Mouse (Mus musculus): ENCODE data around the gene Kcnmb2. TPM values are rescaled to one million over a fixed set of nuclear protein-coding genes. Genes with fewer than 3 reads are reported as not detected.

Kcnmb2 gene
- not detected for total RNA-seq (2021)

GRCm38 (mm10) chr3:31902504-31903330 is at the start of gene Kcnmb2:
Gene Kcnmb2, plus strand, starts transcription at chr3:31902507.
- intact Hi-C loops (cut with DNase I): no loop called here
- no peak for DNase-seq

GRCm38 (mm10) chr3:31863522-31863921 is 38.8 kb upstream of the Kcnmb2 start:
- intact Hi-C loops (cut with DNase I): no loop called here
- DNase-seq: no peak

DNA sequence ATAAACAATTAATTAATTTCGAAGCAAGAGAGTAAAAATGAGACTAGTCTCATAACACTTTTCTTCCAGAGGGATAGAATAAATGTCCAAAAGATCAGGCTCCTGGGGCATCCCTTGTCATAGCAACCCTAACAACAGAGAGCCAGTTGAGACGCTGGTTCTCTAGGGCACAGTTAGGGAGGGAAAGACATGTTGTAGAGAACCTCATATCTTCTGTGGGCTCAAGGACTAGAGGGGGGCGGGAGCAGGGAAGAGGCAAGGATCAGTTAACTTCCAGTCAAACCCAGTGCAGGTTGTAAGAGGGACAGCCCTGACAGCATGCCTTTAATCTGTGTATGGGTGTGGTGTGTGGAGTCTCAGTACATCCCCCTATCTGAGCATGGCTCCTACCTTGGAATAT is 38.2 kb upstream of the Kcnmb2 start:
- intact Hi-C loops (cut with DNase I): no loop called here

DNA sequence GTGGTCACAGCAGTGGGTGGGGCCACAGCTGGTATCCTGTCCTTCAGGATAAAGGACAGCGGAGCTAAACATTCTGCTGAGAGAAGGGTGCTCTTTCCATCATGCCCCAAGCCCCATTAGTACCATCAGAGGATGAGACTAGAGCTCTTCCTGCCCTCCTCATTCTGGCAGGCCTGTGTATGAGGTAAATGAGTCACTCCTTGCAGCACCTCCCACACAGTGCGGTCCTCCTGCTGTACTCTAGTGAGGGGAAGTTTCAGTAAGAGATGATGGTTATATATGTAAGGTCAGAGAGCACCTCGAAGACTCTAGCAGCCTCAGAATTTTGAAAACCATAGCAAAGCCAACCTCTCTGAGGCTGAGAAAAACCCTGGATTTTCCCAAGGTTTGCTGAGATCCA is 30.8 kb upstream of the Kcnmb2 start:
- intact Hi-C loops (cut with DNase I): no loop called here
- no peak for DNase-seq

More for the DNA sequence above, 38.2 kb upstream of the Kcnmb2 start:
- no peak for DNase-seq

DNA sequence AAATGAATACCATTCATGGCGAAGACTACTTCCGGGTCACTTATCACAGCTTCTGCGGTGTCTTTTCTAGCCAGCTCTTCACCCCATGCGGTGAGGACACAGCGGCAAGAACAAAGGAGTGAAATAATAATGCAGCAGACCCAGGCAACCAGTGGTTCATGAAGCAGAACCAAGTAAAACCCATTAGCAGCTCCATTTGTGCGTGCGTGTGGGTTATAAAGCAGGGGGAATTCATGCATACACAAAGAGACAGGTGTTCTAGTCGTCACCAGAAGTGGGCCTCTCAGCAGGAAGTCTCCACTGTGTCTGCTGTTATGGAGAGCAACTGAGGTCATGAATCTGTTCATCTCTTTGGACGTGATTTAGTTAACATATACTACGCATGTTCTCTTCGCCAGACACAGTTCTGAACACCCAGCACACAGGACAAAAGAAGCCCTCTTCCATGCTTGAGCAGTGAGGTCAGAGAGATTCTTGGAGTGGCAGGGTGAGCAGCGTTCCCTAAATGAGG is 19.6 kb upstream of the Kcnmb2 start:
- DNase-seq: no peak
- intact Hi-C loops (cut with DNase I): no loop called here

- intact Hi-C loops (cut with DNase I): no loop called here
- no peak for DNase-seq
These were observed 9.7 kb upstream of the Kcnmb2 start for GRCm38 (mm10) chr3:31892653-31893052.

- intact Hi-C loops (cut with DNase I): no loop called here
- DNase-seq: no peak
These were observed 1.2 kb downstream of the Kcnmb2 start for GRCm38 (mm10) chr3:31903506-31903905.

DNA sequence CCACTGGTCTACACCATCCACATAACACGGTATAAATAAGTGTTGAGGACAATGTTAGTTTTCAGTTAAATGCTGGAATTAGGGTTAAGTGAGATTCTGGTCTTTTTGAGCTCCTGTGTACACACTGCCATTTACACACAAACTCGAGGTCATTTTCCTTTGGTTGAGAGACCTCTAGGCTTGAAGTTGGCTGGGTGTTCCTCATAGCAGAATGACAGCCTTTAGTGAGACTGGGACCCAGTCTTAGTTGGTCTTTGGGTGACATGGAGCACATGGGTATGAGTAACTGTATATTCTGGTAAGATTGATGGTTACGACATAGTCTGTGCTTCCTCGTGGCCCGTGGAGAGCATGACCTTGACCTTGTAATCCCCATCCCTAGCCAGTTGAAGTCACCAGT is 1.8 kb downstream of the Kcnmb2 start:
- DNase-seq: no peak
- intact Hi-C loops (cut with DNase I): no loop called here

GRCm38 (mm10) chr3:31911168-31911567 is 8.9 kb downstream of the Kcnmb2 start:
- DNase-seq: no peak
- intact Hi-C loops (cut with DNase I): no loop called here

DNA sequence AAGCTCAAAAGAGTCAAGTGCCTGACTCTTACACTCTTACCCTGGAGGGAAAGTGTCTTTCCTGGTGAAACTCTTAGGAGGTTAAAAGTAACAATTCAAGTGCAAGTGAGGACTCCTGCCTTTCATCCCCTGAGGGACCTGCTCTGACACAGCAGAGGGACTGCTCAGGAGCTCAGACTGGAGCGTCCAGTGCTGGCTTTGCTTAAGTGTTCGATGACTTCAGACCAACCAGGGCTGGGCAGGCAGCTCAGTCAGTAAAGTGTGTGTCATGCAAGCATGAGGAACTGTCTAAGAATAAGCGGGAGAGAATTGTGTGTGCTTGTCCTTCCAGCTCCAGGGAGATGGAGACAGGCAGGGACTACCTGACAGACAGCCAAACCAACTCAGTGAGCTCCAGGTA is 9.4 kb downstream of the Kcnmb2 start:
- intact Hi-C loops (cut with DNase I): no loop called here
- no peak for DNase-seq

DNA sequence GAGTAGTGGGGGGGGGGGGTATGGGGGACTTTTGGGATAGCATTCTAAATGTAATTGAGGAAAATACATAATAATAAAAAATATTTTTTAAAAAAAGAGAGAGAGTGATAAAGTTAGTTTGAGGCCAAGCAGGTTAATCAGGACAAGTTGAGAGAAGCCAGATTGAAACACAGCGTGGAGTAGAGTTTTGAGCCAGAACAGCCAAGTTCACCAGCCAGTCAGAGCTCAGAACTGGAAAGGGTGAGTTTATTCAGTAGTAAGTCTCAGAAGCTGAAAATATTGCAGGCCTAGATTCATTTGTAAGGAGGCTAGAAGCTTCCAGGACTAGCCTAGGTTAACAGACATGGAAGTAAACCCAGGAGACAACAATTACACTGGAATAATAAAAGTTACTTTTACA is 26.2 kb downstream of the Kcnmb2 start:
- no peak for DNase-seq
- intact Hi-C loops (cut with DNase I): no loop called here

GRCm38 (mm10) chr3:31934704-31935103 is 32.4 kb downstream of the Kcnmb2 start:
- no peak for DNase-seq
- intact Hi-C loops (cut with DNase I): no loop called here

- no peak for DNase-seq
- intact Hi-C loops (cut with DNase I): loop anchor here (5.0 kb wide), 1 partner anchor 149 kb away; no protein-coding TSS in a partner anchor
These were observed 39.2 kb downstream of the Kcnmb2 start for GRCm38 (mm10) chr3:31941478-31941877.

DNA sequence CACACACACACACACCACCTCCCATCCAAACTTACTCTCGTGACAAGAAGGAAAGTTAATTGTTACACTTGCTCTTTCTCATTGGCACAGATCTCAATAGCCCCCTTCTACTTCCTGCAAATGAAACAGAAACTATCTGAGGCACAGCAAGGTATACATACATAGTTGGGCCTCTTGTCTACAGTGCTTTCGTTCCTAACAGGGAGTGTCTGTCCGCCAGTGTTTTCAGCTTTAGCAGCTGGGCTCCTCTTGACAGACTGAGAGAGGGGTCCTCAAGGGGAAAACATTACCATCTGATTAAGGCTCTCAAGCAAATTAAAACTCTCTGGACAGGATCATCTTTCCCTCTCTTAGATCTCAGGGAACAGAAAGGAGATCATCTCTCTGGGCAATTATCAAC is 51.9 kb downstream of the Kcnmb2 start:
- intact Hi-C loops (cut with DNase I): no loop called here
- no peak for DNase-seq

- intact Hi-C loops (cut with DNase I): no loop called here
- DNase-seq: no peak
These were observed 52.7 kb downstream of the Kcnmb2 start for GRCm38 (mm10) chr3:31955004-31955403.

DNA sequence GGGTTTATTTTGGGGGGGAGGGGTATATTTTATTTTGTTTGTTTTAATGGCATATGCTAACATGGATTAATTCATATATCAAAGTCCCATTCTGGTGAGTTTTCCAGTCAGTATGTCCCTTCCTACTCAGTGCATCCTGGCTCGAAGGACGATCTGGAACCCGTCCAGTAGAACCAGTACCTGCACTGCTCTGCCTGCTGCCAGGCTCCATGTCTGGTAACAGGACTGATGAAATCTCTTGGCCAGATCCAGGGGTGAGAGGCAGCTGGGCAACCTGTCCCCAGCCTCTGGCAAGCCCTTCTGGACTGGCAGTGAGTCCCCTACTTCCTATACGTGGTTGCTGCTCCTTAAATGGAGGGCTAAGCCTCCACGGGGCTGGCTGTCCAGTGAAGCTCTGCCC is 57.5 kb downstream of the Kcnmb2 start:
- DNase-seq: no peak
- intact Hi-C loops (cut with DNase I): no loop called here

DNA sequence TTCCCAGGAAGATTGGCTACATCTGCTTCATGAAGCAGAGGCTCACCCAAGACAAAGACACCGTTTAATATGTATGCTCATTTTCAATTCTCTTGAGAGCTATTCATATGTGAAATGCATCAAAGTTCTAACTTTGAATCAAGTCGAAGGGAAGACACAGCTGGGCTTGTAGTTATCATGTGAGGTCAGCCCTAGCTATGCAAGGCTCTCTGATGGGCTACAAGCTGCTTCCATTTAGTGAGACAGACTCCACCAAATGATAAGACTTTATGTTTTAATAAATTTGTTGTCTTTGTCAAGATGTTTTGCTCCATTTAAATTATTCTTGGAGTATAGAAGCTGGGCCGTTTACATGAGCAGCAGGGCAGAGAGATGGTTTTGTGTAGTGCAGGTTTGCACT is 58.9 kb downstream of the Kcnmb2 start:
- intact Hi-C loops (cut with DNase I): no loop called here
- no peak for DNase-seq

GRCm38 (mm10) chr3:31963076-31963475 is 60.8 kb downstream of the Kcnmb2 start:
- intact Hi-C loops (cut with DNase I): no loop called here
- no peak for DNase-seq

- DNase-seq: no peak
- intact Hi-C loops (cut with DNase I): no loop called here
These were observed 77.4 kb downstream of the Kcnmb2 start for GRCm38 (mm10) chr3:31979661-31980060.

GRCm38 (mm10) chr3:31982444-31982843 is 80.1 kb downstream of the Kcnmb2 start:
- intact Hi-C loops (cut with DNase I): no loop called here
- DNase-seq: no peak

DNA sequence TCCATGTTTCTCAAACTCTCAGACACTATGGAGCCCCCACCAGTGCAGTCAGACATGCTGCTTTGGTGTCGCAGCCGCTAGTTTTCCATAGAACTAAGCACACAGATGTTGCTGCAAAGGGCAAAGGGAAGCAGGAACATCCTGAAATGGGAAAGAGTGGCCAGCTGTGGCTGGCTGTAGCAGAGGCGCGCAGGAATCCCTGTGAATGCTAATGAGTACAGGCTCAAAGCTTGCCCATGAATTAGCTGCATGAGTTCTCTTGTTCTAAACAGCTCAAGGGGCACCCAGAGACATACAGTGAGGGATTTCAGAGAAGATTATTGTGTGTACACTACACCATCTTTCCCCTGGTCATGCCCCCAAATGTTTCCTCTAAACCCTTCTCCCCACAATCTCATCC is 82.8 kb downstream of the Kcnmb2 start:
- intact Hi-C loops (cut with DNase I): no loop called here
- no peak for DNase-seq

DNA sequence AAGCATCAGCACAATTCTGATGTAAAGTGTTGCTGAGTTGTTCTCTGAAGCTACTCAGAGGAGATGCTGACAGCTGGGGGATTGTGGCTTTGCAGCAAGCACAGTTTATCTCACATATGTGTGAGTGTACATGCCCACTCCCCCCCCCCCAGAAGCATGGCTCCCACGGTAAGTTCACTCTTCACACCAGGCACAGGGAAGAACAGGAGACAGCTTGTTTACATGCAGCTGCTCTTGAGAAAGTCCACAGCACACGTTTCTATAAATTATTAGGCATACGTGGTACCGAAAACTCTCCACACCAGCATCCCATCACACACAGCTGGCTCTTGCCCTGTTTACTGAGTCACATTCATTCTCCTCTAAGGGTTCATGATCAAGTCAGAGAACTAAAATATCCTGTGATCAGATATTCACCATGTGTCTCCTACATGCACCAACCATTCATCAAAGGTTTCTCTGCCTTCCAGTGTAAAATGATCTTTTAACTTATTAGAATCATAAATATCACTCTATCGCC is 89.3 kb downstream of the Kcnmb2 start:
- DNase-seq: no peak
- intact Hi-C loops (cut with DNase I): no loop called here

Data from heart, postnatal 36 days (tissue).